Mouse (Mus musculus) midbrain, embryonic 15.5 days (tissue): Measurements from ENCODE around the gene Map3k20. TPM values are rescaled to one million over a fixed set of nuclear protein-coding genes. Genes with fewer than 3 reads are reported as not detected.

Experiments
- ATAC-seq: fragments of 200-750 bp; cut with Nextera tagmentation; replicated peaks from 2 replicates; pipeline ENCODE4 v1.8.0; 2017; ENCODE audit warnings: moderate TSS enrichment
- H3K27ac ChIP-seq: fragments of 300-500 bp; sonication (generic); 2 replicates; pipeline ENCODE4 v1.5.1; 2015; ENCODE audit warnings: mild to moderate bottlenecking, inconsistent platforms
- H3K27me3 ChIP-seq: fragments of 300-500 bp; sonication (generic); replicated peaks from 2 replicates; pipeline ENCODE4 v1.6.1; 2015; ENCODE audit warnings: inconsistent platforms
- H3K36me3 ChIP-seq: fragments of 300-500 bp; sonication (generic); replicated peaks from 2 replicates; pipeline ENCODE4 v1.6.1; 2015; ENCODE audit warnings: inconsistent platforms
- H3K4me1 ChIP-seq: fragments of 300-500 bp; sonication (generic); 2 replicates; pipeline ENCODE4 v1.6.1; 2015; ENCODE audit warnings: inconsistent platforms
- H3K4me2 ChIP-seq: fragments of 300-500 bp; sonication (generic); 2 replicates; pipeline ENCODE4 v1.6.1; 2015; ENCODE audit warnings: inconsistent platforms, mild to moderate bottlenecking, moderate library complexity
- H3K4me3 ChIP-seq: fragments of 300-500 bp; sonication (generic); 2 replicates; pipeline ENCODE4 v1.5.1; 2015; ENCODE audit warnings: mild to moderate bottlenecking, inconsistent platforms
- H3K9ac ChIP-seq: fragments of 300-500 bp; sonication (generic); 2 replicates; pipeline ENCODE4 v1.6.1; 2015; ENCODE audit warnings: mild to moderate bottlenecking, inconsistent platforms
- H3K9me3 ChIP-seq: fragments of 300-500 bp; sonication (generic); 2 replicates; pipeline ENCODE4 v1.6.1; 2016; ENCODE audit warnings: inconsistent platforms
- WGBS: fragments of 180-500 bp; shearing (Covaris S2); methylation state at CpG from one replicate; pipeline ENCODE4 v1.1.7; 2015; ENCODE audit warnings: mixed read lengths; 5-methylcytosine and 5-hydroxymethylcytosine counted together
- polyA plus RNA-seq: library from polyadenylated mRNA; unstranded; fragments of >200 nt; fragmentation: Nextera tagmentation; extraction: Ambion mirVana; gene quantifications from 2 replicates; pipeline ENCODE4 v1.2.1, GENCODE M21; 2015

Gene Map3k20
- polyA plus RNA-seq = 5.0 TPM in 2 replicates

DNA sequence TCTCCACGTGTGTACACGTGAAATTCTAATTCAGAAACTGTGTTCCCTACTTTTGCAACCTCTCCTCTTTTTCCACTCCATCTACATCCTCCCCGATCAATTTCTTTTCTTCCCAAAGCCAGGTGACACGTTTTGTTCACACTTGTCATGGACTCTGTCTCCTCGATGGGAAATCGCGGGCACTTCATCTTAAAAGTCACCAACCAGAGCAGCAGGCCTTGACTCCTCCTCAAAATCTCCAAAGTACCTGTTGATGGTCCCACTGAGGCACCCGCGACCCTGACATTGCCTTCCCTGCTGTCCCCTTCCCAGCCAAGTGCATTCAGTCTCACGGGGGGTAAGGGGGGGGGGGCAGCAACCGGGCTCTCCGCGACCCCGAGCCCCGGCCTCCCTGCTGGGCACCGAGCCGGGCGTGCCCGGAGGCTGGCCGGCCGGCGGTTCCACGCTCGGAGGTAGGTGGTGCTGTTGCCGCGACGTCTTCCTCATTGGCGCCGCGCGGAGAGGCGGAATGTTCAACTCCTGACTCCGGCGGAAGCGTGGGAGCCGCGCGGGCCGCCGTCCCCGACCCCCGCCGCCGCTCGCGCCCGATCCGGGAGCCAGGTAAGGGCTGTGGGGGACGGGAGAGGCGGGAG is at the start of gene Map3k20:
Gene Map3k20 (plus strand): TSS at position 382 of the 632 bp plus-strand sequence.
- peaks cover 3% of the 10 kb centered on the region; the same call in 1 of the 2 replicates for H3K4me1 ChIP-seq
- peak within 1 kb of the TSS; percentile 73 for H3K4me2 ChIP-seq
- H3K36me3 ChIP-seq = no peaks in the 10 kb centered on the region
- WGBS = 1% methylated on average over 50 of the region's 50 CpGs
- peak; percentile 70 for ATAC-seq
- H3K27me3 ChIP-seq = peaks cover 3% of the 10 kb centered on the region
- H3K9me3 ChIP-seq = no peaks in the 10 kb centered on the region
- H3K9ac ChIP-seq = peak within 1 kb of the TSS; percentile 48
- peak within 1 kb of the TSS; percentile 63 for H3K4me3 ChIP-seq
- no peak within 1 kb of the TSS for H3K27ac ChIP-seq

DNA sequence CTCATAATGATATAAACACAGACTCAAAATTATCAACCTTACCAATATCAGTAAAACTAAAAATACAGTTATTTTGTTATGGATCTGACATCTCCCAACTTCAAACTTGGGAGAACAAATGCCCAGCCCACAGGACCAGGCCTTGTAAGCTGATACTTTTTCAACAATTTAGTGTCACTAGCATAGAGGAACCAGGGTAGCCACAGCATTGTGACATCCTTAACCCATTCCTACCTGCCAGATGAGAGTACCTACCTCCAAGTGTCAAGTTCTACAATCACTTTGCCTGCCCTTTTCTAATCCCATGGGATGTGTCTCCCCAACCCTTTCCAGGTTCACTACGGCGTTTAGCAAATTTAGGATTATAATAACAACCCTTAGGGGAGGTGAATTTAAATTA is 47.0 kb upstream of the Map3k20 start:
- Histone ChIP-seq H3K4me3 (no peak overlapping the region), H3K4me1 (peaks cover 13% of the 10 kb centered on the region), H3K9me3 (no peaks in the 10 kb centered on the region), H3K27me3 (peaks cover 8% of the 10 kb centered on the region), H3K4me2 (no peak overlapping the region), H3K9ac (no peak overlapping the region), H3K36me3 (no peaks in the 10 kb centered on the region), H3K27ac (no peak overlapping the region)
- no peak for ATAC-seq
- WGBS = 78% methylated on average over 2 of the region's 2 CpGs

GRCm38 (mm10) chr2:72238925-72239324 is 46.5 kb upstream of the Map3k20 start:
- Histone ChIP-seq H3K27ac (no peak overlapping the region), H3K36me3 (no peaks in the 10 kb centered on the region), H3K4me1 (peaks cover 13% of the 10 kb centered on the region), H3K9me3 (no peaks in the 10 kb centered on the region), H3K27me3 (peaks cover 3% of the 10 kb centered on the region; the same call in 1 of the 2 replicates), H3K4me3 (no peak overlapping the region), H3K9ac (no peak overlapping the region), H3K4me2 (no peak overlapping the region)
- 52% methylated on average over 11 of the region's 11 CpGs for WGBS
- no peak for ATAC-seq

GRCm38 (mm10) chr2:72239456-72239855 is 46.0 kb upstream of the Map3k20 start:
- no peak overlapping the region for H3K4me3 ChIP-seq
- H3K9ac ChIP-seq = no peak overlapping the region
- H3K9me3 ChIP-seq = no peaks in the 10 kb centered on the region
- peaks cover 13% of the 10 kb centered on the region for H3K4me1 ChIP-seq
- 0 out of 2 replicates have a peak, but pooled peaks cover 2% of the 10 kb centered on the region for H3K36me3 ChIP-seq
- ATAC-seq = no peak
- H3K27ac ChIP-seq = no peak overlapping the region
- 91% methylated on average over 8 of the region's 8 CpGs for WGBS
- no peak overlapping the region for H3K4me2 ChIP-seq
- no peaks in the 10 kb centered on the region; the same call in 1 of the 2 replicates for H3K27me3 ChIP-seq

DNA sequence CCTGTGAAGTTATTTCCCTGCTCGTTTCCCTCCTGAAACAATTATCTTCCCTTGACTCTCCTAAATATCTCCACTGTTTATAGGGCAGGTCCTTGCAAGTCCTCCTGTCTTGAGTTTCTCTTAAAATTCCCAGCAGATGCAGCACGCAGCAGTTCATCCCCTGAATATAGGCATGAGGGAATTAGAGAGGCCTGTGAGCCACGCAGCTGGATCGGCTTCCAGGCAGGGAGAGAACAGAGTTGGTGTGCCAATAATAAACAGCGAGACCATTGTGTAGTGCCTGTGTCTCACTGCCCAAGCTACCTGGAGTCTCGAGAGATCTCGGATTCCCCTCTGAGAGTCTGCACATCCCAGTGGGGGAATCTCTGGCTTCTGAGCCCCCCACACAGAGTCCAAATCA is 45.4 kb upstream of the Map3k20 start:
- no peak for ATAC-seq
- Histone ChIP-seq H3K9ac (no peak overlapping the region), H3K36me3 (0 out of 2 replicates have a peak, but pooled peaks cover 2% of the 10 kb centered on the region), H3K4me1 (peaks cover 13% of the 10 kb centered on the region), H3K4me2 (no peak overlapping the region), H3K27ac (no peak overlapping the region), H3K4me3 (no peak overlapping the region), H3K9me3 (no peaks in the 10 kb centered on the region), H3K27me3 (no peaks in the 10 kb centered on the region; the same call in 1 of the 2 replicates)
- WGBS = 57% methylated on average over 7 of the region's 7 CpGs

GRCm38 (mm10) chr2:72240691-72241090 is 44.7 kb upstream of the Map3k20 start:
- Histone ChIP-seq H3K4me2 (no peak overlapping the region), H3K9me3 (no peaks in the 10 kb centered on the region), H3K4me1 (peaks cover 10% of the 10 kb centered on the region), H3K27ac (no peak overlapping the region), H3K27me3 (no peaks in the 10 kb centered on the region; the same call in 1 of the 2 replicates), H3K9ac (no peak overlapping the region), H3K36me3 (0 out of 2 replicates have a peak, but pooled peaks cover 2% of the 10 kb centered on the region), H3K4me3 (no peak overlapping the region)
- WGBS = 81% methylated on average over 7 of the region's 7 CpGs
- no peak for ATAC-seq

DNA sequence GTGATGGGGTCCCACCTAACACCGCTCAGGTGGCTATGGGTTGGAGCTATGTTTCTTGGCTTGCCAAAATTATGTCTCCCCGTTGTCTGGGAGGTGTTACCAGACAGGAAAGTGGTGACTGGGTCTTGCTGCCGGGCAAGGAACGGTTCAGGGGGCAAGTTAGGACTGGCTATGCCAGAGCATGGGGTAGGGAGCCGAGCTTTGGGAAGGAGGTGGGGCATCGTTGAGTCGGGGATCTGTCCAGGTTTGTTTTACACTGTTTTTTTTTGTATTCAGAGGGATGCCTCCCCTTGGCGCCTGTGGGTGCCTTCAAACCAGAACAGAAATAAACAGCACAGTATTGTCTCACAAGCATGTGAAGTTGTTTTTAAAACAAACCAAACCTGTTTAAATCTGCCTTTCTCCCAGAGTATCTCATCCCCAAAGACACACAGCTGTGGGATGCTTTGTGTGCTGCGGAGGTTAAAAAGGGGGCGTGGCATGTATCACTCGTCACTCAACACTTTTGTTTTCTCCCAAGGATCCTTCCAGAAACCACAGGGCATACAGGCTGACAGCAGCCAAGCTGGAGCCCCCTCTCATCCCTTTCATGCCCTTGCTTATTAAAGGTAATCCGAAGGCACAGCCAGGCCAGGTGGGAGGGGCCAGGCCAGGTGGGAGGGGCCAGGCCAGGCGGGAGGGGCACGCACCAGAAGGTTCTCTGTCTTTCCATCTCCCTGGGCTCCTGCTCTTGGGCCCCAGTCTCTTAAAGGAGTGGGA is 43.5 kb upstream of the Map3k20 start:
- ATAC-seq = no peak
- no peaks in the 10 kb centered on the region; the same call in 1 of the 2 replicates for H3K27me3 ChIP-seq
- H3K9me3 ChIP-seq = no peaks in the 10 kb centered on the region
- WGBS = 51% methylated on average over 14 of the region's 14 CpGs
- H3K4me3 ChIP-seq = no peak overlapping the region
- no peak overlapping the region for H3K27ac ChIP-seq
- H3K9ac ChIP-seq = no peak overlapping the region
- peaks cover 9% of the 10 kb centered on the region; the same call in 1 of the 2 replicates for H3K4me1 ChIP-seq
- H3K4me2 ChIP-seq = no peak overlapping the region
- 0 out of 2 replicates have a peak, but pooled peaks cover 2% of the 10 kb centered on the region for H3K36me3 ChIP-seq

GRCm38 (mm10) chr2:72242910-72243675 is 42.3 kb upstream of the Map3k20 start:
- Histone ChIP-seq H3K9me3 (no peaks in the 10 kb centered on the region), H3K9ac (no peak overlapping the region), H3K4me1 (peaks cover 9% of the 10 kb centered on the region; the same call in 1 of the 2 replicates), H3K36me3 (0 out of 2 replicates have a peak, but pooled peaks cover 2% of the 10 kb centered on the region), H3K27ac (no peak overlapping the region), H3K4me3 (no peak overlapping the region), H3K27me3 (no peaks in the 10 kb centered on the region; the same call in 1 of the 2 replicates), H3K4me2 (no peak overlapping the region)
- no peak for ATAC-seq
- 32% methylated on average over 12 of the region's 12 CpGs for WGBS

GRCm38 (mm10) chr2:72245631-72246030 is 39.8 kb upstream of the Map3k20 start:
- Histone ChIP-seq H3K4me3 (no peak overlapping the region), H3K4me2 (no peak overlapping the region), H3K27ac (no peak overlapping the region), H3K9ac (no peak overlapping the region), H3K4me1 (peaks cover 9% of the 10 kb centered on the region; the same call in 1 of the 2 replicates), H3K36me3 (0 out of 2 replicates have a peak, but pooled peaks cover 2% of the 10 kb centered on the region), H3K9me3 (no peaks in the 10 kb centered on the region), H3K27me3 (no peaks in the 10 kb centered on the region; the same call in 1 of the 2 replicates)
- no peak for ATAC-seq
- WGBS = 68% methylated on average over 4 of the region's 4 CpGs

- WGBS = 91% methylated on average over 11 of the region's 11 CpGs
- Histone ChIP-seq H3K27me3 (no peaks in the 10 kb centered on the region; the same call in 1 of the 2 replicates), H3K36me3 (0 out of 2 replicates have a peak, but pooled peaks cover 2% of the 10 kb centered on the region), H3K9me3 (no peaks in the 10 kb centered on the region), H3K4me2 (no peak overlapping the region), H3K27ac (no peak overlapping the region), H3K9ac (no peak overlapping the region), H3K4me3 (no peak overlapping the region), H3K4me1 (peaks cover 9% of the 10 kb centered on the region; the same call in 1 of the 2 replicates)
- no peak for ATAC-seq
These were observed 39.1 kb upstream of the Map3k20 start for GRCm38 (mm10) chr2:72246376-72246775.

DNA sequence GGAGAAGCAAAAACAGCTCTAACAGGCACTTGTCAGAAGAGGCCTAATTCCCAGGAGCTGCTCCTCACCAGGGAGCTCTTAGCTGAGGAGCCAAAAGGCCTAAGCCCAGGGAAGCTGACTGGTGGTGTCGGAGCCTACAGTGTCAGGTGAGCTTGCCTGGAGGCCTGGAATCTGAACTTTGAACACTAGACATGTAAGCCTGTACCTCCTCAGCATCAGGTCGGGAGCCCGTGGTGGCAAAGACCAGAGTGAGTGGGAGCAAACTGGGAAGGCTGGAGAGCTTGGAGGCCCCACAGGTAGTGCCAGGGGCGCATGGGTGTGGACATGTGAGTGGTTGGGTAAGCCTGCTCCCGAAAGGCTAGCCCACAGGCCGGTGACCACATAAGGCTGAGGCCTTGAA is 37.6 kb upstream of the Map3k20 start:
- Histone ChIP-seq H3K4me1 (peaks cover 5% of the 10 kb centered on the region; the same call in 1 of the 2 replicates), H3K36me3 (0 out of 2 replicates have a peak, but pooled peaks cover 2% of the 10 kb centered on the region), H3K27ac (no peak overlapping the region), H3K4me2 (no peak overlapping the region), H3K9ac (no peak overlapping the region), H3K27me3 (no peaks in the 10 kb centered on the region), H3K9me3 (no peaks in the 10 kb centered on the region), H3K4me3 (no peak overlapping the region)
- ATAC-seq = no peak
- WGBS = 96% methylated on average over 6 of the region's 6 CpGs
